Mouse (Mus musculus): ENCODE data around the gene Ltb.

DNA sequence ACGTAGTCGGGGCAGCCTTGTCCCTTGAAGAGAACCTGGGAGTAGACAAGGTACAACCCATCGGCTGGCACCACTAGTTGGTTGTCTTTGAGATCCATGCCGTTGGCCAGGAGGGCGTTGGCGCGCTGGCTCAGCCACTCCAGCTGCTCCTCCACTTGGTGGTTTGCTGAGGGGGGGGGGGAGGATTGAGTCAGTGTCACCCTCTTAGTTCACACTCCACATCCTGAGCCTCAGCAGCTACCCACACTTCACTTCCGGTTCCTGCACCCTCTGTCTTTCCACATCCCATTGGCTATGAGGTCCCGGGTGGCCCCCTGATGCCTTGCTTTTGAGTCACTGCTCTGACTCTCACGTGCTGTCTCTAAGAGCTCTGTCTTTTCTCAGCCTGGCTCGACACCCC is 6.2 kb downstream of the Ltb start:
- TF ChIP-seq GATA1 (IDR thresholded peaks at IDR 0.05; ENCODE audit: borderline replicate concordance, low read length): no peak
- no peak; the same call in 1 of the 2 replicates for TF ChIP-seq FLI1 (IDR thresholded peaks at IDR 0.05; ENCODE audit: low read length)
